Mouse (Mus musculus): ENCODE results near the gene Dcaf7.

- TF ChIP-seq CTCF (IDR thresholded peaks at IDR 0.05; ENCODE audit: control insufficient read depth, insufficient read depth, insufficient replicate concordance, low read depth, low read length) (no peak), POLR2A (IDR thresholded peaks at IDR 0.05; ENCODE audit: control insufficient read depth, low read depth, low read length) (no peak)
Observed at GRCm38 (mm10) chr11:106056819-106057491, 20.3 kb downstream of the Dcaf7 start.

All from testis, adult 2 months (tissue).